Mouse (Mus musculus) heart, embryonic 16.5 days (tissue): Measurements from ENCODE around the gene Cd101. TPM values are rescaled to one million over a fixed set of nuclear protein-coding genes. Genes with fewer than 3 reads are reported as not detected.

Experiments
- ATAC-seq: fragments of 200-750 bp; cut with Nextera tagmentation; replicated peaks from 2 replicates; pipeline ENCODE4 v1.8.0; 2017; ENCODE audit warnings: moderate number of reproducible peaks; ENCODE audit not compliant: insufficient read depth, low FRiP score; ENCODE audit errors: extremely low read depth
- H3K27ac ChIP-seq: fragments of 300-500 bp; sonication (generic); 2 replicates; pipeline ENCODE4 v1.5.1; 2014; ENCODE audit warnings: mild to moderate bottlenecking, low read length, control low read depth, moderate library complexity
- H3K27me3 ChIP-seq: fragments of 300-500 bp; sonication (generic); 2 replicates; pipeline ENCODE4 v1.6.1; 2014; ENCODE audit warnings: low read length, mixed read lengths; ENCODE audit not compliant: control insufficient read depth, insufficient read depth
- H3K36me3 ChIP-seq: fragments of 300-500 bp; sonication (generic); 2 replicates; pipeline ENCODE4 v1.6.1; 2014; ENCODE audit not compliant: control insufficient read depth, insufficient read depth
- H3K4me1 ChIP-seq: fragments of 300-500 bp; sonication (generic); 2 replicates; pipeline ENCODE4 v1.6.1; 2014; ENCODE audit warnings: low read length, mixed read lengths; ENCODE audit not compliant: control insufficient read depth, insufficient read depth
- H3K4me2 ChIP-seq: fragments of 300-500 bp; sonication (generic); 2 replicates; pipeline ENCODE4 v1.6.1; 2014; ENCODE audit warnings: low read depth, mild to moderate bottlenecking, control low read depth, low read length
- H3K4me3 ChIP-seq: fragments of 300-500 bp; sonication (generic); 2 replicates; pipeline ENCODE4 v1.5.1; 2014; ENCODE audit warnings: mild to moderate bottlenecking, control low read depth, low read length
- H3K9ac ChIP-seq: fragments of 300-500 bp; sonication (generic); 2 replicates; pipeline ENCODE4 v1.6.1; 2014; ENCODE audit warnings: low read length, control low read depth
- H3K9me3 ChIP-seq: fragments of 300-500 bp; sonication (generic); replicated peaks from 2 replicates; pipeline ENCODE4 v1.6.1; 2016; ENCODE audit warnings: low read length; ENCODE audit not compliant: control insufficient read depth
- WGBS: fragments of 180-500 bp; shearing (Covaris S2); extraction: QIAGEN DNeasy Blood & Tissue Kit; methylation state at CpG from one replicate; pipeline ENCODE4 v1.1.7; 2014; 5-methylcytosine and 5-hydroxymethylcytosine counted together
- polyA plus RNA-seq: library from polyadenylated mRNA; unstranded; fragments of >200 nt; fragmentation: Nextera tagmentation; extraction: Ambion mirVana; gene quantifications from 2 replicates; pipeline ENCODE4 v1.2.1, GENCODE M21; 2015

Gene Cd101
- polyA plus RNA-seq, 1 experiment from 2014 or later: 0.45 TPM

DNA sequence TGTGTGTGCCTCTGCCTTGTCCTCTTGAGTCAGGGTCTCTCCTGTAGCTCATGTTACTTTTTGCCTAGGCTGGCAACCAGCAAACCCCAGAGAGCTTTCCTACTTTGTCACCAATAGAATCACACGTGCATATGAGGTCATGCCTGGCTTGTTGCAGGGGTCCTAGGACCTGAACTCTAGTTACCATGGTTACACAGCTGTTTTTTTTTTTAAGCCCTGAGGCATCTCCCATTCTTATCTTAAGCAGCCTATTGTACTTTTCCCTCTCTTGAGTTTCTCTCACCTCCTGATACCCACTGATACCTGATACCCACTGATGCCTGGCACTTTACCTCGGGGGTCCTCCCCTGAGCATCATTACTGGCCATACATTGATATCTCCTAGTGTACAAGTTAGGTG is 29.6 kb downstream of the Cd101 start:
- ATAC-seq: no peak
- Histone ChIP-seq H3K36me3 (no peaks in the 10 kb centered on the region), H3K27ac (no peak overlapping the region), H3K4me1 (peaks cover 16% of the 10 kb centered on the region), H3K27me3 (no peaks in the 10 kb centered on the region), H3K4me3 (no peak overlapping the region), H3K4me2 (no peak overlapping the region), H3K9ac (no peak overlapping the region), H3K9me3 (no peaks in the 10 kb centered on the region)
- WGBS: 27% methylated on average over 2 of the region's 2 CpGs

DNA sequence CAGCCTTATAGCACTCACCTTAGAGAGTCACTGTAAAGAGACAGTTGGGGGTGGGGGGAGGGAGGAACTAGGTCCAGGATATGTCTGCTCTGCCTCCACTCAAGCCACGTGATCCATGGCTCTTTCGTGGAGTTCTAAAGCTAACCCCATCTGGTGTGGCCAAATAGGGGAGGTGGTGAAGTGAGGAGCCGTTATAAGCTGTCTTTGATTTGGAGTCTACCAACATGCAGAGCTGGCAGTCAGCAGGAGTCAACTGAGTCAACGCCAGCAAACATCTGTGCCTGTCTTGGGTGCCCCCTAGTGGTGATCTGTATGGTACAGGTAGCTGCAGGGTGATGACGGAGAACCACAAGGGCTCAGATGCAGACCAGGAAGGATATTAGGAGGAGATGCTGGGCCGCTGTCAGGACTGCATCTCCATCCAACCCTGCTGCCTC is 30.4 kb downstream of the Cd101 start:
- H3K27ac ChIP-seq: no peak overlapping the region
- no peaks in the 10 kb centered on the region for H3K27me3 ChIP-seq
- no peaks in the 10 kb centered on the region for H3K9me3 ChIP-seq
- ATAC-seq: no peak; the same call in 1 of the 2 replicates
- no peaks in the 10 kb centered on the region for H3K36me3 ChIP-seq
- H3K4me2 ChIP-seq: no peak overlapping the region
- H3K4me1 ChIP-seq: peaks cover 19% of the 10 kb centered on the region
- WGBS: 14% methylated on average over 6 of the region's 6 CpGs
- no peak overlapping the region for H3K9ac ChIP-seq
- no peak overlapping the region for H3K4me3 ChIP-seq

- H3K9me3 ChIP-seq: no peaks in the 10 kb centered on the region
- no peak overlapping the region for H3K4me3 ChIP-seq
- ATAC-seq: peak; percentile 38; the same call in 1 of the 2 replicates
- no peak overlapping the region for H3K9ac ChIP-seq
- peaks cover 27% of the 10 kb centered on the region for H3K4me1 ChIP-seq
- WGBS: 50% methylated on average over 10 of the region's 10 CpGs
- H3K36me3 ChIP-seq: no peaks in the 10 kb centered on the region
- no peak overlapping the region for H3K4me2 ChIP-seq
- peak overlapping the region; percentile 14 for H3K27ac ChIP-seq
- H3K27me3 ChIP-seq: no peaks in the 10 kb centered on the region
Observed at GRCm38 (mm10) chr3:100997785-100998570, 31.4 kb downstream of the Cd101 start.

DNA sequence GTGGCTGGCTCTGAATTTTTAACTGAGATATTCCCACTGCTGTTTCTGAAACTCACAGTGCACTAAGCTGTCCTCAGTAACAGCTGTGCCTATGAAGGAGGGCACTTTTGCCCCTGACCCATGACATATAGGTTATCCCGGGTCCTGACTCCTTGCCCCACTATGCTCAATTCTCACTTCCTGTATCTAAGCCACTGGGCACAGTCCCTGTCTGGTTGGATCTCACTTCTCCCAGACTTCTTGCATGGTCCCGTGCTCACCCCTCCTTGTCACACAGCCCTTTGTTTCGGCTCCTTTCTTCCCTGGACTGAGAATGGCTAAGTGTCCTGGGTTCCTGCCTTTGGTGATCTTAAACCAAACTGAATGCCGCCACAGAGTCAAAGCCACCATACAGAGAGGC is 35.1 kb downstream of the Cd101 start:
- Histone ChIP-seq H3K9ac (no peak overlapping the region), H3K27me3 (no peaks in the 10 kb centered on the region), H3K4me2 (no peak overlapping the region), H3K4me3 (no peak overlapping the region), H3K27ac (peak overlapping the region; percentile 16; the same call in 1 of the 2 replicates), H3K9me3 (no peaks in the 10 kb centered on the region), H3K4me1 (peaks cover 32% of the 10 kb centered on the region), H3K36me3 (no peaks in the 10 kb centered on the region)
- 86% methylated on average over 4 of the region's 4 CpGs for WGBS
- no peak for ATAC-seq

GRCm38 (mm10) chr3:100993718-100994117 is 35.6 kb downstream of the Cd101 start:
- ATAC-seq: 0 out of 2 replicates have a peak, but pooled peaks have one; percentile 15
- Histone ChIP-seq H3K4me2 (peak overlapping the region; percentile 21; the same call in 1 of the 2 replicates), H3K27me3 (no peaks in the 10 kb centered on the region), H3K9me3 (no peaks in the 10 kb centered on the region), H3K27ac (peak overlapping the region; percentile 53; the same call in 1 of the 2 replicates), H3K9ac (no peak overlapping the region; the same call in 1 of the 2 replicates), H3K4me3 (peak overlapping the region; percentile 18; the same call in 1 of the 2 replicates), H3K4me1 (peaks cover 29% of the 10 kb centered on the region), H3K36me3 (no peaks in the 10 kb centered on the region)
- WGBS: 39% methylated on average over 15 of the region's 15 CpGs

DNA sequence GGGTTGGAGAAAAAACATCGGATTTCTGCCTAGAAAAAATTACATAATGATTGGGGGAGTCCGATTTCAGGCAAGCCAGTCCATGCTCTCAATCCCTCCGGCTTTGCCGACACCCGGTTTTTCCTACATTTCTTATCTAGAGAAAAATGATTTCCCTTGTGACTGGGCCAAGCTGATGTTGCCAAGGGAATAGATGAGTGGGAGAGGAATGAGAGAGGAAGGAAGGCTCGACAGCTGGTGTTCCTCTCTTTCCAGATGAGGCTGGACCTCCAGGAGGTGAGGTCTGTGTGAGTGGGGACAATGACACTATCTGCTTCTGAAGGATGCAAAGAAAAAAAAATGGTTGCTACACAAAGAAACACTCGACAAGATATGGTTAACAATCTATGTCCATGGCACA is 36.2 kb downstream of the Cd101 start:
- Histone ChIP-seq H3K4me3 (no peak overlapping the region), H3K4me2 (no peak overlapping the region), H3K27me3 (no peaks in the 10 kb centered on the region), H3K9ac (no peak overlapping the region), H3K27ac (no peak overlapping the region), H3K4me1 (peaks cover 24% of the 10 kb centered on the region), H3K36me3 (no peaks in the 10 kb centered on the region), H3K9me3 (no peaks in the 10 kb centered on the region)
- ATAC-seq: no peak
- 65% methylated on average over 7 of the region's 7 CpGs for WGBS

DNA sequence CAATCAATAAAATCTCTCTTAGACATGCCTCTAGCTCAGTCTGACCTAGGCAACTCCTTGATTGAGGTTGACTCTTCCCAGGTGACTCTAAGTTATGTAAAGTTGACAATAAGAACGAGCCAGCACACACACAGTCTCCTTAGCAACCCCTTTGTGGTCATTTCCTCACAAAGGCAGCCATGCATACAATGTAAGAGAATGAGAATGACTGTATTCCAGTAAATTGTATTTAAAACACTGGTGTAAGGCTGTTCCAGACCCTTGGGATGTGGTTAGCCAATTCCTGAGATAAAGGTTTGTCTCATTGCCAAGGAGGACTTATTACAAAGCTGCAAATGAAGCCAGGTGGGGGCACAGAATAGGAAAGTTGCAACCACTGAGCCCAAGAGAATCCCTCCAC is 39.1 kb downstream of the Cd101 start:
- Histone ChIP-seq H3K9ac (no peak overlapping the region), H3K36me3 (no peaks in the 10 kb centered on the region), H3K4me1 (peaks cover 15% of the 10 kb centered on the region), H3K27me3 (no peaks in the 10 kb centered on the region), H3K4me3 (no peak overlapping the region), H3K27ac (no peak overlapping the region), H3K9me3 (no peaks in the 10 kb centered on the region), H3K4me2 (no peak overlapping the region)
- no peak for ATAC-seq
- 61% methylated on average over 1 of the region's 1 CpGs for WGBS

GRCm38 (mm10) chr3:100989417-100989816 is 39.9 kb downstream of the Cd101 start:
- ATAC-seq: no peak
- H3K9ac ChIP-seq: no peak overlapping the region
- H3K4me2 ChIP-seq: no peak overlapping the region
- peaks cover 17% of the 10 kb centered on the region for H3K4me1 ChIP-seq
- no peaks in the 10 kb centered on the region for H3K9me3 ChIP-seq
- 64% methylated on average over 12 of the region's 12 CpGs for WGBS
- H3K27me3 ChIP-seq: no peaks in the 10 kb centered on the region
- no peak overlapping the region for H3K4me3 ChIP-seq
- H3K27ac ChIP-seq: no peak overlapping the region
- H3K36me3 ChIP-seq: no peaks in the 10 kb centered on the region

- no peak overlapping the region for H3K4me3 ChIP-seq
- no peak for ATAC-seq
- no peaks in the 10 kb centered on the region for H3K4me1 ChIP-seq
- no peak overlapping the region for H3K4me2 ChIP-seq
- H3K9ac ChIP-seq: no peak overlapping the region
- no peaks in the 10 kb centered on the region for H3K9me3 ChIP-seq
- 64% methylated on average over 8 of the region's 8 CpGs for WGBS
- no peaks in the 10 kb centered on the region for H3K36me3 ChIP-seq
- H3K27ac ChIP-seq: no peak overlapping the region
- no peaks in the 10 kb centered on the region; the same call in none of the 2 replicates for H3K27me3 ChIP-seq
Observed at GRCm38 (mm10) chr3:100979290-100979689, 50.1 kb downstream of the Cd101 start.
